Mouse (Mus musculus) lung, adult 18-20 months (tissue): ENCODE measurements around the gene Galm.

ENCODE experiments used
- DNase-seq, 2 experiments: peaks; one replicate each; pipeline ENCODE4 v3.0.0; 2022; ENCODE audit warnings: mixed read lengths in 2 of 2

Gene Galm

DNA sequence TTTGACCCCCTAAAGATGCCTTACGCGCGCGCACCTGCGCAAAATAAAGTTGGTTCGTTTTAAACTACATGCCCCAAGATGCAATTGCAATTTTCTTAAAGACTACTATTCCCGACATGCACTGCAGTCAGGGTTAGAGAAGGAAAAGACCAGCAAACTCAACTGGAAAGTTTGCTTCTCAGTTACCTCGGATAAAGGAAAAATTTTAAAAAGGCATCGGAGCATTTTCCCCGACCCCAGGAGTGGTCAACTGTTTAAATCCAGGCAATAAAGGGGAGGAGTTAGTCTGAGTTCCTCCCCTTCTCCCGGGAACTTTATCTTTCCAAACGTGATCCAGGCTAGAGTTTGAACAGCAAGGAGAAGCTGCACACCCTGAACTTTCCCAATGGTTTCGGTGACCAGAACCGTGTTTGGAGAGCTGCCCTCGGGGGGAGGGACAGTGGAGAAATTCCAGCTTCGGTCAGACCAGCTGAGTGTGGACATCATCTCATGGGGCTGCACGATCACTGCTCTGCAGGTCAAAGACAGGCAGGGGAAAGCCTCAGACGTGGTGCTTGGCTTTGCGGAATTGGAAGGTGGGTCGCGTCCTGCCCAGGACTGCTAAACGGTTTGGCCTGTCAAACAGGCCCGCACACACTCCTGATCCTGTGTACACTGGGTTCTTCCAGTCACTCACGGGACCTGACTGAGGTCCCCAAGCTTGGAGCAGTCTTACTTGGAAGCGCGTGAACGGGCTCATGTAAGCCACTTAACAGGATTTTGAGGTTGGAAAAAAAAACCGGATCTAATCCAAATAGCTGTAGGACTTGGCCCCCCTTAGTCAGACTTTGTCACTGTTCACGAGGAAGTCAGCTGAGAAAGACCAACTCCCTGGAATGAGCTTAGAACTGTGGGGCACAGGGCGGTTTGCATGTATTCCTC is at the start of gene Galm:
Galm (plus strand) TSS at position 141 of the 921 bp plus-strand sequence.
- DNase-seq = peak; percentile 60 to 73

DNA sequence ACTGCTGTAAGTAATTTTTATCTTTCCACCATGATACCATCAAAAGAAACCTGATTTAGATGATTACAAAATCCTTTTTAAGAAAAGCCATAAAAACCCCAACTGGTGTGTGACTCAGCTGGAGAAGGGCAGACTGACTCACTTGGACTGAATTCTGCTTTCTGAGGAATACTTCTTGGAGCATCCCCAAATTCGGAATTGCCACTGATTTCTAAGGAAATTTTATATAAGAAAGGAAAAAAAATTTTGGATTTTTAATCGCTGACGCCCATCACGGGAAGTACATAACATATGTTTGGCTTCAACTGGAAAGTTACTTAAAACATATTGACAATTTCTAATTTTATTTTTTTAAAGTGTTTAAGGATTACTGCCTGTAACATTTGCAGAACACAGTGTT is 48.5 kb upstream of the Galm start:
- no peak for DNase-seq

- DNase-seq = peak in 1 of 2 experiments; percentile 16
These were observed 44.0 kb upstream of the Galm start for GRCm38 (mm10) chr17:80083223-80083622.

- no peak for DNase-seq
These were observed 42.8 kb upstream of the Galm start for GRCm38 (mm10) chr17:80084424-80084823.

- DNase-seq = no peak
These were observed 40.7 kb upstream of the Galm start for GRCm38 (mm10) chr17:80086591-80086990.

GRCm38 (mm10) chr17:80088168-80088567 is 39.1 kb upstream of the Galm start:
- DNase-seq = no peak

- DNase-seq = no peak
These were observed 36.7 kb upstream of the Galm start for GRCm38 (mm10) chr17:80090551-80090950.

DNA sequence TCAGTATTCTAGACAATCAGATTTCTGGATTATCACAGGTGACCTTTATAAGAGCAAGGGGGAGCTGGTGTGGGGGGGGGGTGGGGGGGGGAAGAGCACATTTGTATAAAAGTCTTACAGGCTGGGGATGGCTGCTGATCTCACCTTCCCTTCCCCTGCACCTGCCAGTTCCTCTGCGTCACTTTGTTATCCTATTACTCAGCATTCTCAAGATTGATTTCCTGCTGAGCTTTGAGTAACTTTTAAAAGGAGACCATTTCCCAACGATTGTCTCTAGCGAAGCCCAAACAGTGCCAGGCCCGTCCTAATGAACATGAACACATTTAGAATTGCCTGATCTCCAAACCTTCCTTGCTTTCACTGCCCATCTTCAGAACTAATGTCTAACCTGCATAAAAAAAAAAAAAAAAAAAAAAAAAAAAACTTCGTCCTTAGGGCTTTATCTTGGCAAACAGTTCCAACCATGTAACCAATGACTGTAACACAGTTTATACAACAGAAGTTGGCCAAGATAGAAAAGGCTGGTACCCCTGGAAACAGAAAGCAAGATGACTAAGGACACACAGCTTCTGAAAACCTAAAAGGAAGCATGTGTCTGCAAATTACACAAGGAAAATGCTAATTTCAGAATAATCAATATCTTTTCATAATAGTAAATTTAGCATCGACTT is 35.3 kb upstream of the Galm start:
- no peak for DNase-seq

DNA sequence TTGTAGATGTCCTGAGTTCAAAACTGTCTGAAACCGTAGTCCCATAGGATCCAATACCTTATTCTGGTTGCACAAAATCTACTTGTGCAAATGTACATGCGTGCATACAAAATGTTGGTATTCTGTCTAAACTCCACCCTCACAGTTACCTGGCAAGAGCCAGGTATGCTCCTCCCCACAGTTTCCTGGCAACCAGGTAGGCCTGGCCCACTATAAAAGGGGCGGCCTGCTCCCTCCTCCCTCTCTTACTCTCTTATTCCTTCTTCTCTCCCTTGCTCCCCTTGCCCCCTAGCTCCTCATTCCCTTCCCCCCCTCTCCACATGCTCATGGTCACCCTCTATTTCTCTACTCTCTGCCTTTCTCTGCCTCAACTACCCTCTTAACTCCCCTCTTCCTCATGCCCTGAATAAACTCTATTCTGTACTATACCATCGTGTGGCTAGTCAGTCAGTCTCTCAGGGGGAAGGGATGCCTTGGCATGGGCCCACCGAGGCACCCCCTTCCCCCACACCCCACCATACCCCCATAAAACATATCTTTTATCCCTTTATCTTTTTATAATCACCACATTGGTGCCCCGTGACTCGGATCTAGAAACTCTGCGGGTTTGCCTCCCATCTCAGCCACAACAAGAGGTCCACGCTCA is 31.9 kb upstream of the Galm start:
- DNase-seq = peak; percentile 46 to 69

GRCm38 (mm10) chr17:80096043-80096719 is 31.1 kb upstream of the Galm start:
- DNase-seq = peak; percentile 86 to 91

DNA sequence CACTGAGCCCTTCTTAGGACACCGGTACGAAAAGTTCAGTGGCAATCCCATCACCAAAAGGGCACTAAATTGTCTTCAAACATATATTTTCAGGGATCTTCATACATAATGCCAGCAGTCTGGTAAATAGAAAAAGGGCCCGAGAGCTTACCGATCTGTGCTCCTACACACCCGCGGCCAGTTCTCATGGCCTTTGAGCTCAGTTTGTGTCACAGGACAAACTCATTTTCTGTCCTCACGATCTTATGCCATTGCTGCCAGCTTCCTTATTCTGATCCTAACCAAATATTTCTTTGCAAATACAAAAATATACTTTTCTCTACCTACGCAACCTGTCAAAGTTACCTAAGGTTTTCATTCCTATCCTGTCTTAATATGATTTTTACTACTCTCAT is 30.6 kb upstream of the Galm start:
- DNase-seq = no peak

DNA sequence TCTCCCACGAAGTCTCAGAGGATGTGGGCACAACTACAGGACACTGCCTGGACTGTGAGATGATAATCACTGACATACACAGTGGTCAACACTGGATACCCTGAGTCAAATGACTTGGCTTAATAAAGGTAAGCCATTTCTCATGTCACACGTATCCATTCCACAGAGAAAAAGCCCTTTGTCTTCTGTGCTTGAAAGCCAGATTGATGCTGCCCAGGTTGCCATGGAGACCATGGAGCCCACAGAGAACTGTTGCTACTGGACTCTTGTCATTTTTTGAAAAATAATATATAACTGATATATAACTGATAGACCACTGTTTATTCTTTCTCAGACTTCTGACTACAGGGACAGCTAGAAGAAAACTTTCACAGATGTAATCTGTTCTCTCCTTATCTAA is 30.1 kb upstream of the Galm start:
- DNase-seq = no peak

DNA sequence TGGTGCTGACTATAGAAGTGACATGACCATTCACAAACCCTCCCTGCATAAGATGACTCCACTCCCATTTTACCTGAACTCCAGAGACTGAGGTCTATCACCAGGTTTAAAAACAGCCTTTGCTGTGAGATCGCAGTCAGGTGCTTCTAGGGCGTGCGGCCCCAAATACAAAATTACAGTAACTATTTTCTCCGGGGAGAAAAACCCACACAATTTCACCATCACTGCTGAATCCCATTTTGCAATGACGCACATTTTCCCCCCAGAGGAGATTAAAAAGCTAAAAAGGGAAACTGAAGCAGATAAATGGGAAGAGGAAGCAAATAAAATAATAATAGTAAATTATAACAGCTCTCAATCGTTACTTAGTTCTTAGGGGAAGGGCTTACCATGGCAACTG is 27.4 kb upstream of the Galm start:
- DNase-seq = no peak

- DNase-seq = no peak
These were observed 21.8 kb upstream of the Galm start for GRCm38 (mm10) chr17:80105348-80105978.

DNA sequence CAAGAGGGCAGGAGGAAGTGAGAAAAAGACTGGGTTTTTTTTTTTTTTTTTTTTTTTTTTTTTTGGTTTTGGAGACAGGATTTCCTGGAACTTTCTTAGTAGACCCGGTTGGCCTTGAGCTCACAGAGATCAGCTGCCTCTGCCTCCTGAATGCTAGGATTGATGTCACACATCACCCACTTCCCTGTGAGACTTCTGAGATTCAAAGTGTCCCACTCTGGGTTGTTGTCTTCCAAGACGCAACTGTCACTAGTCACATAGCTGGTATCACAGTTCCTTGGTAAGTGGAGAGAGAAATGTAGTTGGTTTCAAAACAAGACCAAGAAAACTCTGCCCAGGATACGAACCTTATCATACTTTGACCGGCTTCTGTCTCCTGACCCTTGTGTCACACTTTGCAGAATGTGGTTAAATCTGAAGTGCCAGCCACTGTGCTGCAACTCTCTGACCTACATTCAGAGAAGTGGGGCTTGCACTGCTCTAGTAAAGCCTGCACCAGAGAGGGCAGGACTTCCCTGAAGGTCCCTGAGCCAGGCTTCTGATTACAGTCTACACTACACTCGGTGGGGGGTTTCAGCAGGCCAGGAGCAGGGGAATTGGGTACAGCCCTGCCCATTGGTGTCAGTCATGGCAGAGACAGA is 14.5 kb upstream of the Galm start:
- peak; percentile 44 to 53 for DNase-seq

DNA sequence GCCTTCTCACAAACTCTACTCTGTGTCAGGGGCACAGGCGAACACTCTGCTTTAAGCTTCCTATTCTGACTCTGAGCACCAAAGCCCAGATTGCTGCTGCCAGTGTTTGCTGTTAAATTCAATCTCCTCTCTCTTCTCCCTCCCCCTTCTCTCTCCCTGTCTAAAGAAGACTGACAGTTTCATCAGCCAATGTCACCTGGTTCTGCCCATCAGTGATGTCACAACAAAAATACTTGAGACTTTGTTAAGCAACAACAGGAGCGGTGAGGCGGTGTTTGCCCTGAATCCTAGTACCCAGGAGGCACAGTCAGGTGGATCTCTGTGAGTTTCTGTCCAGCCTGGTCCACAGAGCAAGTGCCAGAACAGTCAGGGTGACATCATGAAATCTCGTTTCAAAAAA is 13.8 kb upstream of the Galm start:
- peak in 1 of 2 experiments; percentile 39 for DNase-seq

DNA sequence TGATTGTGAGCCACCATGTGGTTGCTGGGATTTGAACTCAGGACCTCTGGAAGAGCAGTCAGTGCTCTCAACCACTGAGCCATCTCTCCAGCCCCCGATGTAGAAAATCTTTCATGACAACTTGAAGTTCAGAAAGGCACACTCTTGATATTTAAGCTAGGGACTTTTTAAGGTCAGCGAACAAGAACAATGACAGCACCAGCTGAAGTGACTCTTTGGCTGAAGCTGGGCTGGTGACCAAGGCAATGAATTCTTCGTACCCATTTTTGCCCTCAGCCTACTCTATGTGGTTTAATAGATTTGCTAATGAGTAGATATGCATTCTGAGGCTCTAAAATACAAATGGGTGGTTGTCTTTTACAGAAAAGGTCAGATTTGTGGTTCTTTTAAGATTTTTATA is 6.9 kb upstream of the Galm start:
- DNase-seq = no peak

DNA sequence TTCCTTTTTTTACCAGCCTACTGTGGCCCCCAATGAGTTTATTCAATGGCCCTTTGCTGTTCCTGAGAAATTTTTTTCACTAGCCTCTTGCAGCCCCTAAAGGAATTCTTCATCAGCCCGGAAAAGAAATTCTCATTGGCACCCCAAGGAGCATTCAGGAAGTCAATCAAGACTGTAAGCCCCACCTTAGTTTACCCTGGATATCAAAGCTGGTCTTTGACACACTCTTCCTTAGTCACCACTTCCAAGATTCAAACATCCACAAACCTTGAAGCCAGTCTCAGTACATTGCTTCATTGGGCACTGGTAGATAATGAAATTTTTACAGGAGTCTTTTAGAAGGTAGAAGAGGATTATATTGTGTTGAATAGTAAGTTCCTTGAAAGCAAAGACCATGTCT is 5.4 kb upstream of the Galm start:
- DNase-seq = no peak

DNA sequence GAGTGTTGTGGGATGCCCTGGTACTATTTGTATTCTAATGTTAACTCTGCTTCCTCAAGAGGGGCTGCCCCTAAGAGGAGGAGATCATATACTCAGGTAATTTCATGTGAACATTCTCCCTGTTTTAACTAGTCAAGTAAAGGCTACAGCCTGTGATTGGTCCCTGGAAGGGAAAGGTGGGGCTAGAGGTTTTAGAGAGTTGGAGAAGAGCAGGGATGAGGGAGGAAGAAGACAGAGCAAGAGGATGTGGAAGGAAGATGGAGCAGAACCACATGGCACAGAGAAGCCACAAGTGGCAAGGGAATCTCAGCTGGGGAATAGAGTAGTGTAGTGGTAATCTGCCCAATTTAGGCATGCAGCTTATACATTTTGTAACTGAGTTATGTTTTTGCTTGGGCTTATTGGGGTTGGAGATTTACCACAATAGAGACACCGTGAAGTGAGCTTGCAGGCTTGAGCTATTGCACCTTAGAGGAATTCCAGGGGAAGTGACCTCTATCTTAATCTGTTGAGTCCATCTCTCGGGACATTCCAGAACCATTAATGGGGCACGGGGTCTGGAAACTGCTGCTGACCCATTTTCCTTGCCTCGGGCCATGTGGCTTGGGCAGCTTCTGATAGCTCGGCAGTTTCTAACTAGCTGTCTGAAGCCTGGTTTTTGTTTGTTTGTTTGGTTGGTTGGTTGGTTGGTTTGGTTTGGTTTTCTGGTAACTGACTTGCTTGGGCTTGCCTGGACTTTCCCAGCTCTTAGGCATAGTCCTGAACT is 2.1 kb upstream of the Galm start:
- no peak for DNase-seq

- DNase-seq = no peak
These were observed 1.1 kb upstream of the Galm start for GRCm38 (mm10) chr17:80126166-80126565.

GRCm38 (mm10) chr17:80128476-80128990 is 1.3 kb downstream of the Galm start:
- DNase-seq = no peak
